Mouse (Mus musculus) spleen, postnatal 36 days (tissue): ENCODE data around the gene Smad3.

Source experiments
- DNase-seq, 2 experiments: peaks; one replicate each; pipeline ENCODE4 v3.0.0; 2022; ENCODE audit warnings: low spot score in 2 of 2, mixed read lengths in 1 of 2

Gene Smad3

DNA sequence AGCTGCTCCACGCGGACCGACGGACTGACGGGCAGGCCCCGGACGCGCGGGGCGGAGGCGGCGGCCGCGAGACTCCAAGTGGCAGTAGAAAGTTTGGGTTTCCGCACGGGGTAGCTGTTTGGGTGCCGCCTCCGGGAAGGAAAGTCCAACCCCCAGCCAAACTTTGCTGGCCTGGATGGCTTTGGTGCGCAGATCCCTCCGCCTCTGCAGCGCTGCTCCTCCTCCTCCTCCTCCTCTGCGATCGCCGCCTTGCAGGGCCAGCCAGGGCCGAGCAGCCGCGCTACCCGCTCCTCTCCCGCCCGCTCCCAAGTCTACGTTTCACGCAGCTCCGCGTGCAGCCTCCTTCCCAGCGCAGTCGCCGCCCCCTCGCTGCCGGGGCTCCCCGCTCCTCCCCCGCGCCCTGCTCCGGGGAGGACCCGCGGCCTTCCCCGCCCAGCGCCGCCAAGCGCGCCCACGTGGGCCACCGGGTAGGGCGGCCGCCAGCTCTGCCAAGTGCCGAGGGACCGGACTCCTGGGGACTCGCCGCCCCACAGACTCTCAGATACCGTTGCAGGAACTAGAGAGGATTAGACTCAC lies at the start of gene Smad3:
Smad3 (minus strand) TSS at position 130 of the 576 bp plus-strand sequence.
- DNase-seq: peak; percentile 87 to 90

DNA sequence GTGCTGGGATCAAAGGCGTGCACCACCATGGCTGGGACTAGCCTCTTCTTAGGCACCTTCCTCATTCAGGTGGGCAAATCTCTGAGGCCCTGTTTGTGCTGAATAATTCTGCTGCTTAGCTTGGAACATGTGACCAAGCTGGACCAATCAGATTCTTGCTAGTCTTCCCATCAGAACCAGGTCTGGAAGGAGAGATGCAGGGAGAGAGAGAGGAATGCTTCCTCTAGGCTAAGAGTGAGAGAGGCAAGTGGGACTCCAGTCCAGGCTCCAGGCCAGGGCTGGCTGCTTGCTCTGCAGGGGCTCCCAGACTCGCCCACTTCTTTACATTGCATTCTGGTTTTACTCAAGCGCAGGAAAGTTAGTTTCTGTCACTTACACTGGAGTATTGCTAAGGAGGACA lies 47.1 kb upstream of the Smad3 start:
- no peak for DNase-seq

DNA sequence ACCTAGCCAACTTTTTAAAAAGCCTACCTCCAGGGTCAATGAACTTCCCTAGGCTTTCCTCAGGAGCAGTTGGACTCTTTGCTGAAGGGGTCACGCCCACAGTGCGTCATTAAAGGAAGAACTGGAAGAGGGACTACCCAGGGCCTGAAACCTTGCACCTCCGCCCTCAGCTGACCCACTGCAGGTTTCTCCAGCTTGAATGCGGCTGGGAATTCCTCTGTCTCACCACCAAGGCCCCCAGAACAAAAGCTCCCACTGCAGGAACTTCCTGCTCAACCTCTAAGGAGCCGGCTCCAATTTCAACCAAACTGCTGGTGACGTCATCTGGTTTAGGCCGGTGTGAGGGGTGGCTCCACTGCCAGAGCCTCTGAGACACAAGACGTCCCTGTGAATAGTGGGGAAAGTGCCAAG lies 45.4 kb upstream of the Smad3 start:
- DNase-seq: no peak

DNA sequence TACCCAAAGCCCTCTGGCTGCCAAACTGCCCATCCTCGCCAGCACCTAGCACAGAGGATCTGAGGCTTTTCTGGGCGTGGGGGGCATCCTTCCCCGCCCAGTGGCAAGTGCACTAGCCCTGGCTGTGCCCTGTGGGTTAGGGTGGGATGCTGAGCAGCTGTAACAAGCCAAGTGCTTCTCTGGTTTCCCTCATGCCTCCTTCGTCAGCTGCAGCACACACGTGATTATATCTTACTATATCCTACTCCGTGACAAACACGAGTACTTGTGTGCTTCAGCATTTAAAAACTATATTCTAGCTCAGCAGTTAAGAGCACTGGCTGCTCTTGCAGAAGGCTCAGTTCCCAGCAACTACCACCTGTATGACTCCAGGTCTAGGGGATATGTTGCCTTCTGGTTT lies 44.7 kb upstream of the Smad3 start:
- no peak for DNase-seq

DNA sequence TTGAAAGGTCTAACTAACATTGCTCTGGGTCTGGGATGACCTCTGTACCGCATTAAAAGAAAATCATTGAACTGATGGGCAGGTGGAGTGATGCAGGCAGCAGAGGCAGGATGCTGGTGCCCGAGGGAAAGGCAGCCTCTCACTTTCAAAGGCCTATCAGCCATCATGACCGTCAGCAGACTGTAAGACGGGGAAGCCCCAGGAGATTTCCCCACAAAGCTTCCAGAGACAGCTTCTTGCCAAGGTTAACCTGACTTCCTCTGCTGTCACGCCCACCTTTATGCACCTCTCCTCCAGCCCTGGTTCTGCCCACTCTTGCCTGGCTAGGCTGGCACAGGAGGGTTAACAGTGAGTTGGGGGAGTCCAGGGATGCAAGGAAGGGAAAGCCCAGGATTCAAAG lies 44.3 kb upstream of the Smad3 start:
- no peak for DNase-seq

DNA sequence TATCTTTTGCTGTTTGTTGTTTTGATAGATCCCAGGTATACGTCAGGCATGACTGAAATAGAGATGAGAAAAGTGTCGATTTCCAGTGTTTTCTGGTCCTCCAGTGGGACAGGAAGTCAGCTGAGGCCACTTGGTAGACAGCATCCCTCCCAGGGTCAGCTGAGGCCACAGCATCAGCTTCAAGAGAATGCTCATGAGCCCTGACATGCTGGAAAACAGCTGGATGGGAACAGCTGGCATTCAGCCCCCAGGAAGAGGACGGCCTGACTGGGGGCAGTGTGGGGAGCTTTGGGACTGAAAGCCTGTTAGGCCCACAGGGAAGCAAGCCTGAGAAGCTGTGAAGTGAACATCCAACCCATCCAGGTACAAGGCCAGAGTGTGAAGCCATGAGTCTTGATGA lies 38.6 kb upstream of the Smad3 start:
- no peak for DNase-seq

DNA sequence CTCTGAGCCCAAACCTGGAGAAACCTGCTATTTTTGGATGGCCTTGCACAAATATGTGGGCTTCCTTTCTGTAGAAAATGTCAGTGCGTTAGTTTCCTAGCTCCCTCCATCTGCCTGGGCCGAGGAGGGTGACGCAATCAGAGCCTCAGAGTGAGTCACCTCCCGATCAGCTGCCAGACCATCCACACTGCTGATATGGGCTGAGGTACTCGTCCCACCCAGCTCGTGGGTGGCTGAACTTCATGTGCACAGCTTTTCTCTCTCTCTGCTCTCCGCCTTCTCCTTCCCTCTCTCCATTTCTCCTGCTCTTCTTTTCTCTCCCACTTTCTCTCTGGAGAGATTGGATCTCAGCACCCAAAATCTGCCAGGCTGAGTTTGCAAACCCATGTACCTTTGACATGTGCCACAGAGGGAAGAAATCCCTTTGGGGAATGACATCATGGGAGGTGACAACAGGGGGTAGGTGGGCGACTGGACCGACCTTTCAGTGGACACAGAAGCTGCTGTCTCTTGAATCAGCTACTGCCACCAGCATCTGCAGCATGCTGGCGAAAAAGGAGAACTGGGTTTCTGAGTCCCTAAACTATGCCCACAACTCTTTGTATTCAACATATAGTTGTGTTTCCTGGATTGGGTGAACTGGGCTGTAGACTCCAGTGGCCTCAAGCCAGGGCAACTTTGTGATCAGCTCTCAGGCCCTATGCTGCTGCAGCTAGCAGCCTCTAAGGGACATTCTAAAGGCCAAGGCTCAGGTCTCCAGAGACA lies 36.1 kb upstream of the Smad3 start:
- peak in 1 of 2 experiments; percentile 11 for DNase-seq

DNA sequence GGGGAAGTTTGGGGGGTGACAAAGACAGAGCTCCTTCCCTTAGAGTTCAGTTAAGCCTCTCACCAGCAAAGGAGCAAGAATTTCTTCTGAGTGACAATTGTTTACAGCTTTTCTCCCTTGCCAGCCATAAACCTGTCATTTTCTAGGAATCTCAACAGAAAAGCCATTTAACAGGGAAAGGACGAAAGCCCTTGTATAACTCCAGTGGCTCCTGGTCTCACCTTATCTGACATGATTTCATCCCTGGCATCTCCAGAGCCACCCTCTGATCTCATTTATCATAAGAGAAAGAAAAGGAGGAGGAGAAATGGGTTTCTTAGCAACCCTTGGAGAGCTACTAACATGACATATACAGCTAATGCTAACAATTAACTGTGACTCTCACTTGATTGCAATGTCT lies 33.9 kb upstream of the Smad3 start:
- DNase-seq: no peak

DNA sequence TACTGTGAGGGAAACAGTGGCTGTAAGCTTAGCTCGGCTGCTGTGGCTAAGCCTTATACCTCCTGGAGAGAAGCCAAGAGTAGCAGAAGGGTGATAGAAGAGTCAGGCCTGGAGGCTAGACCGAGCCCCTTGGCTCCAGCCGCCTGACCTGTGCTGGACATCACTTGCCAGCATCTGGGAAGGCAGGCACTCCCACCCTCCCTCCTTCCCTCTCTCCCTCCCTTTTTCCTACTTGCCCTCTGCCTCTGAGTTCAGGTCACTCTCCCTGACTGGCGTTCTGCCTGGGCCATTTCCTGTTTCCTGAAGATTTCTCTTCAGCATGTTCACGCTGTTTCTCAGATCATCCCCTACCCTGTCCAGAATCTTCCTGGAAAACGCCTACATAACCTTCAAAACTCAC lies 33.5 kb upstream of the Smad3 start:
- DNase-seq: no peak

DNA sequence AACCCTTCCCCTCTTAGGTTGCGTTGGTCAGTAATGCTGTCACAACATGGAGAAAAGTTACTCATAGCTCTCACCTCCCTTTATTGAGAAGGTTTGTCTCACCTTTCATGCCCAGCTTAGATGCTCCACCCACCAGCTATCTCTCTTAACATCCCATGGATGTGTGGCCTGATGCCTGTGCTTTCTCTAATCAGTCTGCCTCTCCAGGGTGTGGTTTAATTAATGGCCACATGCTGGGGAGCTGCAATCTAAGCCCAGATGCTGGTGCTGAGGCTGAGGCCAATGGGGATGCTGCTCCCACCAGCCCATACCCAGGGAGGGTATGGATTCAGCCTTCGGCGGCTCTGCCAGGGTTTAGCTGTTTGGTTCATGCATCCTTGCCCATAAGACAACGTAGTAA lies 32.4 kb upstream of the Smad3 start:
- DNase-seq: no peak

DNA sequence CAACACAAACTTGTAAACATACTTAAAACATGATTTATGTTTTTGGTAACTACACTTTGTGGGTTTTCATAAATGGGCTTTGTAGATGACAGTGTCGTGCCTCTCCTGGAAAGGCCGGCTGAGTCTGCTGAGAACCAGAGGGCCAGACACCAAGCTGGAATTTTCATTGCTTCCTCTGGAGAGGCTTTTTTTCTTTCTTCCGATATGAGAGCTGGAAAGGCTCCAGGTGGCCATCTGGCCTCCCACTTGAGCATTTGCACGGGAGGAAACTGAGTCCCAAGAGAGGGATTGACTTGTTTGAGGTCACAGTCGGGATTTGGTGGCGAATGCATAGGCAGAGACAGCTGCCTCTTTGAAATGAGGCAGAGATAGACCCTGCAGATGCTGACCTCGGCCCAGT lies 31.6 kb upstream of the Smad3 start:
- DNase-seq: no peak

DNA sequence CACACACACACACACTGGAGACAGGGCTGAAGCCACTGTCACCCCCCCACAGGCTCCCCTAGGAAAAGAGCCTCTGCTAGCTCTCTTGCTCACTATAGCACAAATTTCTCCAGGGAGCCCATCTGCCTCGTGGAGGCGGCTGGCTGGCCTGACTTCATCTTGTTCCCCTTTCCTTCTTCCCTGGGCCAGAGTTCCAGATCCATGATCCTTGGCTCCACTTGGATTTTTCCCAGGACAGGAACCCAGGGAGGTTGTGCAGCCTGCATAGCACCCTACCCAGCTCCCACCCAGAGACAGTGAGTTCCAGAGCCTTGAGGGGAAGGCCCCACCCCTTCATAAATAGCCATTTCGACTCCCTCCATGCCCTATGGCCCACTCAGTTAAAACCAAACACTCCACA lies 29.8 kb upstream of the Smad3 start:
- DNase-seq: no peak

DNA sequence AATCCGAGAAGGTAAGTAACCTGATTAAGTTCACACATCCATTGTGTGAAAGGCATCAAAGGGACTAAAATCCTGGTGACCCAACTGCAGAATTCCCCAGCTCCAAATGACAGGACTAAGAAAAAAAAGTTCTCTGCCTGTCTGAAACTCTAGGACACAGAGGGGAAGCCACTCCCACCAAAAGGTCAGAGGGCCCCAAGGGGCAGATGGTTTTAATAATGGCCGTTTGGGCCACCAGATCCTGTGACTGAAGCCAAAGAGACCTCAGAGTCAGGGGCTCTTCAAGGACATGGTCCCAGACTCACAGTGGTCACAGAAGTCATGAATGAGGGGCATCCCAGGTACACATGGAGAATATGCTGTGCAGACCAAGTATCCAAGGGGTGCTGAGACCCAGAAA lies 29.3 kb upstream of the Smad3 start:
- no peak for DNase-seq

DNA sequence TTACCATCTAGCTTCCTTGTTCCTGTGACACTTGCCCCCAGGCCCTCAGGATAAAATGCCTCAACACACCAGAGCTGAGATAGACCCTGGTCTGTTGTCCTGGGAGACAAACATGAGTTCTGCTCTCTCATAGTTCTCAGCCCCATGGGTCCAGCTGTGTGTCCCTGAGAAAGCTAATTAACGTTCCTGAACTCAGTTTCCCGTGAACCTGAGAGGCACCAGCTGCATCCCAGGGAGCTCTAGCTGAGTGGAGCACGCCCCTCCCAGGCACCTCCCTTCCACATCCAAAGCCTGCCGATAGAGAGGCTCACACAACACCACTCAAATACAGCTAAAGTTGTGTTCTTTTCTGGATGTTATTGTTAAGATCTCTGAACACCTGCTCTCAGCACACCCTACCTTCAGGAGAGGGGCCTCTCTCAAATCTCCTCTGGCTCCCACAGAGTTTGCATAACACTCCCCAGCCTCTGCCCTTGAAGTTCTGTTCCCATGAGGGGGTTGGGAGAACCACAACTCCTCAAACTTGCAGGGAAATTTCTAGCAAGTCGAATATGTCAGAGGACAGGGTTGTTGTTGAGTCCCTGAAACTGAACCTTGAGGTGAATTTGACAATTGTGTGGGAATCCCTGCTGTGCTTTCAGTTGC lies 28.4 kb upstream of the Smad3 start:
- DNase-seq: peak in 1 of 2 experiments; percentile 12

DNA sequence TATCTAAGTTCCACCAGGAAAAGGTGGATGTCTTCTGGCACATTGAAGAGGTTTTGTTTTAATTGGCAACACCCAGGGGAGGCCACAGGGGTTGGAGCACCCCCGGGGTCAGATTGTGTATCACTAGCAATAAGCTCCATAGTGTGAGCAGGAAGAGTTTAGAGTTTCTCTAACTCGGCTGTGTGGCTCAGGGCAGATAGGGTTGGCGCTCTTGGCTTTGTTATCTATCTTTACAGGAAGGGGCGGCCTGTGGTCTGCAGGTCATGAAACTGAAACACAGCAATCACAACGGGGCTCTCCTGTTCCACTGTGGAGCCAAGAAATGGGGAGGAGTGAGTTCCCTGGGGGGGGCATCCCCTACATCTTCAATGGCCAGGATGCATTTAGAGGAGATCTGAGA lies 27.7 kb upstream of the Smad3 start:
- peak; percentile 22 to 35 for DNase-seq

DNA sequence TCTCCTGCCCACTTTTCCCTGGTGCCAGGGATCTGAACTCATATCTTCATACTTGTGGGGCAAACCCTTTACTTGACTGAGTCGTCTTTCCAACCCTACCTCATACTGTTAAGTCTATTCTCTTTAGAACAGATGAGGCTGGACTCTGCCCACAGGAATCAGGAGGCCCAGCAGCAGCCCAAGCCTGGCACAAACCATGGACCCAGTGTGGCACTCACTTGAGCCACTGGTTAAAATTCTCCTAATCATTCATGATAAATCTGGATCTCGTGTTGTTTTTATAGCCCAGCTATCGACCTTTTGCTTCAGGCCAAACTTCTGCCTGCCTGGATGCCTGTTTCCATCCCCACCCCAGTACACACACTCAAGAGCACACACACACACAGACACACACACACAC lies 26.8 kb upstream of the Smad3 start:
- no peak for DNase-seq

DNA sequence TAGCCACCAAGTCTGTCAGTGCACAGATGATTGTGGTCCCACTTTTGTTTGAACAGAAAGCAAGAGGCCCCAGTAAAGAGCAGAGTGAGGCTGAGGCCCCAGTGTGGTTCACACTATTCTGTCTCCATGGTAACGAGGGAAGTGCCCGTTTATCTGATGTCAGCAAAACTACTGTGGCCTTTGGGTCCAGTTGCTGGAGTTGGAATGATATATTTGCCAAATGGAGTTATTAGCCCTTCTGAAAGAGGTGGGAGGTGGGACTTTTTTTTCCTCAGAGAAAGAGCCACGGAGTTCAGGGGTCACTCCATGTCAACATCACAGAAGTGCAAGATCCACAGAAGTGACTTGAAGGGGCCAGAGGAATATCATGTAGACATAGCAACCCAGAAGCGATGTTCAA lies 24.9 kb upstream of the Smad3 start:
- no peak for DNase-seq

DNA sequence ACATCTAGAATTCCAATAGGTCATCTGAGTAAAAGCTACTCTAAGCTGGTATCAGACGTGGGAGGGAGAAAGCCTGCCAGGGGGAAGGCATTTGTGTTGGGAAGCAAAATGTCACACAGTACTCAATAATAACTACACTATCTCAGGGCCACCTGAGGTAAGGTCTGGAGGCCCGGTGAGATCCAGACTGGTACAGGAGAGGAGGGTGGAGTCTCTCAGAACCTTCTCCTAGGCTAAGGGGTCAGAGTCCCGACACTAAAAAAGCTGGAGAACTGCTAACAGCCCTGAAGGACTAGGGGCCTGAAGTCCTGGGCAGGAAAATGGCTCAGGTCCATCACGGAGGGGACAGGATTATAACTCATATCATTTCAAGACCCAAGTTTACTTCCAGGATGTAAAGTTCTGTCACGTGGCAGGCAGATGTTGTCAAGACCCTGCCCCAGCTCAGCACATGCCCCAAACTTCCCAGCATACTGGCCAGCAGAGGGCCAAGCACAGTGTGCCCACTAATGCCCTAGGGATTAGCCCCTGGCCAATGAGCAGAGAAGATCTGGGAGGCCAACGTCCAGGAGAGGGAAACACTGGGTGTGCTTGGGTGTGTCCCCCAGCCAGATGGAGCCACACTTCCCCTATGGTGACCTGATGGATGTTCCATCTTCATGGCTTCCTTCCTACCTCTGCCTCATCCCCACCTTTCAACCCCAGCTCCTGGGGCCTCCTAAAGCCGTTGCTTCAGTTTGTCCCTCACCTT lies 24.1 kb upstream of the Smad3 start:
- DNase-seq: no peak

DNA sequence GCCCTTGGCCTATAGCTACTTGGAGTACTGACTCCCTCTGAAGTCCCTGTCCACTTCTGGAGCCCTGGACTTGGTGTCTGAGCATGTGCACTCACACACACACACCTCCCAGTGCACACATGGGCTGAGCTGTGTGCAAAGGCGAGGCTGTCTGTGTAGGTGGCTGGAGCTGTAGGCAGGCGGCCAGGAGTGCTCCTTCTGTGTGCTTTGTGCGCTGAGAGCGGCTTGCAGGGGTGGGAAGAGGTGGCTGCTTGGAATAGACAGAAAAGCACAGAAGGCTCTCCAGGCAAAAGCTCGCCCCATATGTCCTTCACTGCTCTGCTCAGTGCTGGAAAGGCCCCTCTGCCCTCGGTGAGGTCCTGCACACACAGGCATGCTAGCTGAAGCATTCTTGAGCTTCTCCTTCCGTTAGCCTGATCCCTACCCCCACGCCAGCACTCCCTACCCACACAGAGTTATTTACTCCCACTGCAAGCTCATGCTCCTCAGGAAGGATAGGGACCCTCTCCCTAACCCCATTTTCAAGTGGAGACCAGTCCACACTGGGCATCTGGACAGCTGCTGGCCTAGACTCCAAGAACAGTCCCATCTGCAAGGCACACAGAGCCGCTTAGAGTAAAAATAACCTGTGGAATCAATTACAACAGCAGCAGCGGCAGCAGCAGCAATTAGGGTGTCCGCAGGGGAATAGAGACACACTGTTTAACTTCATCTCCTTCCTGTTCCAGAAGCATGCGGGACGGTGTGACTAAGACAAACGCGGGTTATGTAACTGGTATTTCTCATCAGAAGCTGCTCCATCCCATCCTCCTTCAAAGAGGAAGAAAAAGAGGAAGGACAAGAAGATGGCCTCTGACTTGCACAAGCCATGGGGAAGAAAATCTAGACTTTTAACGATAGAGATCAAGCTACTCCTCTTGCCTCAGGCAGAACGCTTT lies 22.4 kb upstream of the Smad3 start:
- DNase-seq: peak in 1 of 2 experiments; percentile 55

DNA sequence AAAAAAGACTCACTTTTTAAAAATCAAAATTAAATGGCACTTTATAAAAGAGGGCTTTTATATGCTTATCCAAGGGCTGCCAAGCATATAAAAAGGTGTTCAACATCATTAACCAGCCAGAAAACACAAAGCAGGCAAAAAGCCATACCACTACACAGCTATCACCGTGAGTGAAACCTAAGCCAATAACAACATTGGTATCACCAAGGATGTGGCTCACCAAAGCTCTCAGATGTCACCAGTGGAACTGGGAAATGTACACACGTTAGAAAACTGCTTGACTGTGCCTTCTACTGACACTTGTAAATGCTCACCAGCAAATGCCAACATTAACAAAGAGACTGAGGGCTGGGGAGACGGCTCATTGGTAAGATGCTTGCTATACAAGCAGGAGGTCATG lies 18.9 kb upstream of the Smad3 start:
- DNase-seq: no peak

DNA sequence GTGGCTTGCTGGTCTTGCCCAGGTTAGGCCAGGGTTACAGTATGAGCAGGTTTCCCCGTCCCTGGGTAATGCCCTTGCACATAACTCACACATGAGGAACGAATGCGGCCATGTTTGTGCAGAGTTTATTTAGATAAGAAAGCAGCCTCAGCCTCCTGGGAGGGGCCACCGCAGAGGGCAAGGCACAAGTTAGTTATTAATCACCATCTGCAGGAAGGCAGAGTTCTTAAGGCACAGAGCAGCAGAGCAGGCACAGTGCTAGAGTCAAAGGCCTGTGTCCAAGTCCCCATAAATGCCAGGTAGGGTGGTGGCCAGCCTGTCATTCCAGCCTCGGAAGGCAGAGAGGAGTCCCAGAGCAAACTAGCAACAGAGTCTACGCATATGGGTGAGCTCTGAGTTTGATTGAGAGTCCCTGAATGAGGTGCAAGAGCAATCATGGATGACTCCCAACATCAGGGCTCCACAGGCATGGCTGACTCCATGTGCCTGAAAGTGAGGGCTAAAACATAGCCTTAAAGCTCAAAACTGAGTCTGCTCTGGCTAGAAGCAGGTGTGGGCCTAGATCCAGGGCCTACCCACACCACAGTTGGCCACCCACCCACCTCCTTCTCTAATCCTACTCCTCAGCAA lies 17.2 kb upstream of the Smad3 start:
- no peak for DNase-seq
